Mouse (Mus musculus) hindlimb bud, embryonic 11.5 days (tissue): Measurements from ENCODE around the gene Scrn1.

Experiments
- DNase-seq: peaks from one replicate; pipeline ENCODE4 v3.0.0-alpha.2; 2012; ENCODE audit warnings: low read depth, low spot score; ENCODE audit errors: extremely low spot score

The Scrn1 gene

GRCm38 (mm10) chr6:54475926-54476667 is 90.2 kb downstream of the Scrn1 start:
- no peak for DNase-seq

DNA sequence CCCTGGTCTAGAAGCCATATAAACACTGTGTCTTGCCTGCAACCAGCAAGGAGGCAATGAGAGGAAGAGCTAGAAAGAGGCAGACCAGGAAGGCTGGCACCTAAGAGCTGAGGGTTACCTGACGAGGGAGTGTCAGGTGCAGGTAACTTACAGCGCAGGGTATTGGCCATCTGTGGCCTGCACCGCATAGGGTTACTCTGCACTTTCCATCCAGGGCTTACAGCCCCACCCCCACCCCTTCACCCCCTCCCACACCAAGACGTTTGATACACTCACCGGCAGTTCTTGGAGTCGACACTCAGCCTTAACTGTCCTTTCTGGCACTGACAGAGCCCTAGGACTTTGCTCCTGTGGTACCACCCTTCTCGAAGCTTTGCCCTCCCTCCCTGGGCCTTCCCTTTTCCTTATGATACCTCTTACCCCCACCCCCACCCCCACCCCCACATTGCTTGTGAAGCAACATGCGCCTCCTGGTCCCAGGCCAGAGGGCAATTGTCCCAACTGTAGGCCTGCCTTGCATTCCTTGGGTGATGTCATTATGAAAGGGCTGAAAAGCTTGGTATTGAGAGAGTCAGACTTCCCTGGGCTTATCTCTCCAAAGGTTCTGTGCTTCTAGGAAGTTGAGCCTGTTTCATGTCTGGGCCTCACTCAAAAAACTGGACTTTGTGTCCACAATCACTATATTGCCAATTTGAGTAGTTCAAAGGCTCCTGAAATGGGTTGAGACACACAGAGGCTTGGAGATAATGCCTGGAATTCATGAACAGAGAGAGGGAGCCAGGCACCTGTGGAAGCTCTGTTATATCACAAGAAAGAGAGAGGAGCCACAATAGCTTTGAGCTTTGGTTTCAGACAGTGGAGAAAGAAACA is 93.2 kb downstream of the Scrn1 start:
- DNase-seq: no peak

- no peak for DNase-seq
Measured at GRCm38 (mm10) chr6:54471866-54472265, 94.4 kb downstream of the Scrn1 start.

DNA sequence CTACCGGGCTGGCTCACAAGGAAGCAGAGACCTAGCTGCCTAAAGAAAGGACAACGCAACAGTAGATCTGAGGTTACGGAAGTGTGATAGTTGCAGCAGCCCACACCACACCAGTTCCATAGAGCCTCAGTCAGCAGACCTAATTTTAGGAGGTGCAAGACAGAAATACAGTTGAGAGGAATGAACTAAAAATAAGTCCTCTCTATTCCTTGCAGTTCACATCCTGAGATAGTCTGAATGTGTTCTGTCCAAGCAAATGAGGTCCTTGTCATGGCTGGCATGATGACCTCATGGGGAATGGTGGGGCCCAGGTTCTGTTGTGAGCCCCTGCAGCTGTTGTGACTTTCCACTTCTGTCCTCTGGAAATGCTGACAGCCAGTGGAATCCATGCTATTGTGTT is 98.9 kb downstream of the Scrn1 start:
- DNase-seq: no peak

GRCm38 (mm10) chr6:54464926-54465325 is 101.4 kb downstream of the Scrn1 start:
- DNase-seq: no peak

- DNase-seq: no peak
Measured at GRCm38 (mm10) chr6:54463701-54464458, 102.4 kb downstream of the Scrn1 start.

DNA sequence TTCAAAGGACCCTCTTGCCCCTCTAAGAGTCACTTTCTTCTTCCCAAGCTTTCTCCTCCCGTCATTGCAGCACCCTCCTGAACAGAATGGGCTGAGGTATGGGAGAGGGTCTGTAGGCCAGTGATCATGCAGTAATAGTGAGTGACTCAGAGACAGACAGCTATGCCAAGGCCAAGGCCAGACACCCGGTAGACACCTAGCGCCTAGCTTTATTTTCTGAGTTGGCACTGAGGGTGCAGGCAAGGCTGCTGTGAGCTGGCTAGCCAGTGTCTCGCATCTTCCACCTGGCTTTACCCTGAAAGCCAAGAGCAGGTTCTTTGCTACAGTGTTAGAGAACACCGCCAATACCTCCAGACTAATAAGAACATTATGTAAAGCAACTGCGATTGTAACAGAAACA is 103.5 kb downstream of the Scrn1 start:
- no peak for DNase-seq

DNA sequence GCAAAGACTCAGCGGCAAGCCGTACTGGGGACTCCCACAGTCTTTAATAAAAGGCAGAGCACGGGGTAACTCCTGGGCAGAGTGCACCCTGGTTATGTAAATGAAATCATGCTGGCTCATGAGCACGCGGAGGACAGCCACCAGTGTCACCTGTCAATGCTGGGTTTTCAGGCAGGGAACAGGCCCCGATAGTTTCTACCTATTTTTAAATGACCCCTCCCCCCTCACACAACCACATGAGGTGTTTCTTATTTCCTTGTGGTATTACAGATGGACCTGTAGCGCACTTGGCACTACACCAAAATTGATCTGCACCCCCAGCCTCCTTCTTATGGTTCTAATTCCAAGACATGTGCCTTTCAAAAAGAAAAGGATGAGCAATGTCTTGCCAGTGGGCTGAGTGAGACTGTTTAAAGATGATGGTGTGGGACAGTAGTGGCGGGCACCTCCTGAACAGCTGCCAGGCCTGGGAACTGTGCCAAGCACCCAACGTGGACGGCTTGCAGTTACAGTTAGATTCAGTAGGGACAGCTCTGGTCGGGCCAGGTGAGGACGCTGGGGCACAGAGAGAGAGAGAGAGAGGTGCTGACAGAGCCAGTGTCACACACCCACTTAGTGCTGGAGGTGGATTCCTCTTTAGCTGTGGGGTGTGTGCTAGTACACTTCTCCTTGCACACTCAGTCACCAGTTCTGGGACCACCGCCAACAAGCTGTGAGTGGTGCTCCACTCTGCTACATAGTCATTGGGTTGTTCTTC is 105.2 kb downstream of the Scrn1 start:
- DNase-seq: no peak

DNA sequence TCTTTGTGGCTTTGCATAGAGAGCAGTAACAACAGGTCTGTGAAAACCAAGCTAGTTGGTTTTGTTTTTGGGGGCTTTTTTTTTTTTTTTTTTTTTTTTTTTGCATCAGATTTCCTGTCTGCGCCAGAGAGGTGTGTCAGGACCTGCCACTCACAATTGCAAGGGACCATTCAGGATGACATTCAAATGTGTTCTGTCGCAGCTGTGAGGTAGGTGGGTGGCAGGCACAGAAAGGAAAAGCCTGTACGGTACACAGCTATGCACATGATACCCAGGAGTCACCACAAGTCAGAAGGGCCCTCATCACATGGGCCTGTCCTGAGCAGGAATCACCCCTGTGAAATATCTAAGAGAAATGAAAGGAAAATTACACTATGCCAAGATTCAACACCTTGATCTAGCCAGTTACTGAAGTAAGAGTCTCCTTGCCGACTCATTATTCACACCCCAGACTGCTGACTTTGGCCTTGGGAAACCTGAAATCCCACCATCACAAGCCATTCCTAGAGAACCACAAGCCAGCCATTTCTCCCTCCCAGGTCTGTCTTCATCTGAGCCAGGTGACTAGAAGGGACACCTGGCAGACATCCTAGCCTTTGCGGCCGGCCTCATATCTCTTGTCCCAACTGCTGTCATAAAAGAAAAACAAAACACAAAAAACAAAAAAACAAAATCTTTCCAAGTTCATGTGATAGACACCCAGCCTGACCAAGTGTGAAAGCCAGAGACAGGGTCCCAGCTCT is 105.9 kb downstream of the Scrn1 start:
- DNase-seq: no peak

DNA sequence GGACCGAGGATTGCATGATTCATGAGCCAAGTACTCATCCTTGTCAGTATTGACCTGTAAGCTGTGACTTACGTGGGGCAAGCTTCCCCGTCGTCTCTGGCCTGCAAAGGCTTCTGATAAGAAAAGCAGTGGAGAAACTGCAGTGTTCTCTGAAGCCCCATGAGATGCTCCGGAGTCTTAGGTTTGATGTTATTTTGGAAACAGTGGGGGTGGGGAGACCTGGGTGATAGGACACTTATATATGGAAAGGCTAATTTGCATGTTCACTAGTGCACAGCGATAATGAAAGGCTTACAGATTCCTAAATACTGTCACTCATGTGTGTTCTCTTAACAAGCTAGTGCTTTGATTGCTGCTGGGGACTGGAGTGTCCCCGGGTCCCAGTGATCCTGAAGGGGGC is 106.6 kb downstream of the Scrn1 start:
- no peak for DNase-seq
